Mouse (Mus musculus) CD4-positive, CD25-positive, alpha-beta regulatory T cell (primary cell): Measurements from ENCODE around the gene Dnph1. TPM values are rescaled to one million over a fixed set of nuclear protein-coding genes. Genes with fewer than 3 reads are reported as not detected.

Experiments used
- polyA plus RNA-seq: library from polyadenylated mRNA; unstranded; fragments of 100-300 nt; shearing (Covaris generic); gene quantifications from one replicate; pipeline ENCODE4 v1.2.1, GENCODE M21; 2017

Gene Dnph1
- polyA plus RNA-seq = 5.4 TPM

DNA sequence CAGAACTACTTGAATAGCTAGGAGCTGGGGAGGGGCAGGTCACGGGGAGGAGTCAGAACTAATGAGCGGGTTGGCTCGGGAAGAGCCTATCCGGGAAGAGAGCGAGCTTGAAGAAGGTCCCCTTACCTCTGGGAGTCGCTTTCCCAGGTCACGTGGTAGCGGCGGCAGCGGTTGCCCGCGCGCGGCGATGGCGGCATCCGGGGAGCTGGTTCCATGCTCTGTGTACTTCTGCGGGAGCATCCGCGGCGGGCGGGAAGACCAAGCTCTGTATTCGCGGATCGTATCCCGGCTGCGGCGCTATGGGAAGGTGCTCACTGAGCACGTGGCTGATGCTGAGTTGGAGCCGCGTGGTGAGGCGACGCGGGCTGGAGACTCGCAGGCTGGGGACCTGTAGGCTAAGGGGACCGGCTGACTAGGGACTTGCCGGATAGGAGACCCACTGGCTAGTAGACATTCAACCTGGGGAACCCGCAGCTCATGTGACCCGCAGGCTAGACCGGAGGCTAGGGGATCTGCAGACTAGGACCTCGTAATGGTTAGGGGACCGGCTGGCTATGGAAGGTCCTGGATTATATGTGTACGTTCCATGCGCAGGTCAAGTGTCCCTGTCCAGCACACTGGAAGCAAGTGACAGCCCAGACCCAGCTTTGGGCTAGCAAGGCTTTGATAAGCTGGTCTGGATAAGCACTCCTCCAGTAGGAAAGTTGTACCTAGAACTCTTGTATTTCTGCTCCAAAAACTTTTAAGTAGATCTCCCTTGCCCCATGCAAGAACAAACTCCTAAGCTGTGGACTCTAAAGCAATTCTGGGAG is at the start of gene Dnph1:
Gene Dnph1, plus strand, starts transcription at position 89 of the 812 bp plus-strand sequence.

GRCm38 (mm10) chr17:46487431-46487830 is 9.1 kb upstream of the Dnph1 start, which contains the start of gene Ttbk1:
TSS of gene Ttbk1 (minus strand) at chr17:46487675.

DNA sequence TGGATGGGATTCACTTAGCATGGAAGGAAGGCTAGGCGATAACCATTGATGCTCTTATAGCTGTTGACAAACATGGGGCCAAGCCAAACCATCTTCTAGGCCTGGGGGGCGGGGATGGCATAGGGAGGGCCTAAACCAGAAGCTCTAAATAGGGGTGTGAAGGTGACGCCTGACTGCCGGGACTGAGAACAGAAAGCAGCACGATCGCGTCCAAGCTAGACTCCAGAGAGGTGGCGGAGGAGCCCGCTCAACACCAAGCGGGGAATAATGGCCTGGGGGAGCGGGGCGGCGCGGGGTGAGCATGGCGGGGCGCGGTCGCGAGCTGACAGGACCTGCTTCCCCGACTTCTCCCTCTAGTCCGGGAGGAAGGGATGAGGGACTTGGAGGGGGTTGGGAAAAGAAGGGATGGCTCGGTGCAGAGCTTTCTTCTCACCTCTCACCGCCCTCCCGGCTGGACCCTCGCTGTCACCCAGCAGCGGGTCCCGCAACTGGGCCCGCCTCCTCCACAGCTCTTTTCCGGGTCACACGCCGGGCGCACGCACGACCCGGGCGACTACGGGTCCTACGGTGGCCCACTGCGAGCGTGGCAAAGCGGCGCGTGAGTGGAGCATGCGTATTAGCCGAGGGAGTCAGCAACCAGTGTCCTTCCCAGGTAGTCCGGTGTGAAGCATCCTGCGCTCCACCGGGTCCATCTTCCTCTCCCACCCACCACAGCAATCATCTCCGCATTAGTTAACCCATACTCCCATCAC is 49.5 kb downstream of the Dnph1 start, which contains the start of gene Cul9:
Gene Cul9, minus strand, starts transcription at position 576 of the 752 bp plus-strand sequence.

Other genes with a start within 250 kb of the Dnph1 start
- 54.0 TPM for gene Polr1c, start 248.7 kb upstream of the Dnph1 start, polyA plus RNA-seq
- gene Yipf3, start 248.6 kb upstream of the Dnph1 start, polyA plus RNA-seq = 179 TPM
- not detected for gene Lrrc73, start 243.2 kb upstream of the Dnph1 start, polyA plus RNA-seq
- gene Tjap1, start 213.7 kb upstream of the Dnph1 start, polyA plus RNA-seq = 29.7 TPM
- not detected for gene Dlk2, start 199.3 kb upstream of the Dnph1 start, polyA plus RNA-seq
- 7.8 TPM for gene Abcc10, start 168.4 kb upstream of the Dnph1 start, polyA plus RNA-seq
- gene Zfp318, start 113.0 kb upstream of the Dnph1 start, polyA plus RNA-seq = 10.8 TPM
- gene Crip3, start 67.8 kb upstream of the Dnph1 start, polyA plus RNA-seq = not detected
- gene Slc22a7, start 58.3 kb upstream of the Dnph1 start, polyA plus RNA-seq = not detected
- gene Ttbk1, start 9.0 kb upstream of the Dnph1 start, polyA plus RNA-seq = 0.14 TPM
- 6.2 TPM for gene Cul9, start 49.7 kb downstream of the Dnph1 start, polyA plus RNA-seq
- gene Srf, start 59.5 kb downstream of the Dnph1 start, polyA plus RNA-seq = 41.4 TPM
- 0.23 TPM for gene Ptk7, start 132.8 kb downstream of the Dnph1 start, polyA plus RNA-seq
- gene Klc4, start 149.3 kb downstream of the Dnph1 start, polyA plus RNA-seq = 24.7 TPM
- 42.7 TPM for gene Mrpl2, start 149.5 kb downstream of the Dnph1 start, polyA plus RNA-seq
- gene Cul7, start 153.6 kb downstream of the Dnph1 start, polyA plus RNA-seq = 10.0 TPM
- gene Rrp36, start 177.6 kb downstream of the Dnph1 start, polyA plus RNA-seq = 65.9 TPM
- gene Mea1, start 182.1 kb downstream of the Dnph1 start, polyA plus RNA-seq = 149 TPM
- gene Klhdc3, start 184.2 kb downstream of the Dnph1 start, polyA plus RNA-seq = 60.8 TPM
- gene Ppp2r5d, start 208.4 kb downstream of the Dnph1 start, polyA plus RNA-seq = 98.9 TPM
- gene Pex6, start 214.8 kb downstream of the Dnph1 start, polyA plus RNA-seq = 53.2 TPM
- 0.66 TPM for gene Gnmt, start 232.5 kb downstream of the Dnph1 start, polyA plus RNA-seq